Mouse (Mus musculus) spleen, postnatal 36 days (tissue): ENCODE results near the gene Pla2g4f.

ENCODE experiments used
- DNase-seq, 2 experiments: peaks; one replicate each; pipeline ENCODE4 v3.0.0; 2022; ENCODE audit warnings: low spot score in 2 of 2, mixed read lengths in 1 of 2

Pla2g4f gene

GRCm38 (mm10) chr2:120313976-120314375 is at the start of gene Pla2g4f:
TSS of gene Pla2g4f (minus strand) at chr2:120314165.
- no peak for DNase-seq

DNA sequence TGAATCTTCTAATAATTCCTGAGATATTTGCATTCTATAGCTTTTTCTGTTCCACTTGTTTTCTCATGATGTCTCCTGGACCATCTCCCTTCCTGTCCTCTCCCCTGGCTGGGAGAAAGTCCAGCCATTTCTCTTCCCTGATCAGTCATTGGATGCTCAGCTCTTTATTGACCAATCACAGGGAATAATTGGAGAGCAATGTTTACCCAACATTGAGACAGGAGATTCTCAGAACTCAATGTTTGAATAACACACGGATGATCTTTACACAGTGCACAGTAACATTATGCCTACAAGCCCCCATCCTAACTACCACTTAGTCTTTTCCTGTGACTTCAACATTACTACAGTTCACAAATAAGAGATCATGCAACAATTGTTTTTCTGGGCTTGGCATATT is 46.5 kb upstream of the Pla2g4f start:
- DNase-seq = no peak

GRCm38 (mm10) chr2:120352682-120353646 is 39.0 kb upstream of the Pla2g4f start, which contains the start of gene Vps39:
TSS of gene Vps39 (minus strand) at chr2:120353137.
- DNase-seq = peak; percentile 82 to 88

DNA sequence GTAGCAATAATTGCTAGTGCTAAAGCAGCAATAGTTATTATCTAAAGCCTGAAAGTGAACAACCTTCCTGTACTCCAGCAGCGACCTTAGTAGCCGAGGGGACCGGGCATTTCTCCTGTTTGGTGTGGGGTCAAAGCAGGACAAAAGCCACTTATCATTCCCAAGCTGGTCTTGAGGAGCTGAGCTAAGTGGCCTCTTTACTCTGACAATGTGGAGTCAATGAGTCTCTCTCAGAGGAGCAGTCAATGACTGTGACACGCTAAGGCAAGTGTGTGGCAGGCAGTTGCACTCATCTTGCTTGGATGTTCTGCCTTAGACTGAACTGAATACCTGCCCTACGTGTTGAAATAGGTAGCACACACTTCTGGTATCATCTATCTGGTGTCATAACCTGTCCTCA is 37.4 kb upstream of the Pla2g4f start:
- DNase-seq = no peak

DNA sequence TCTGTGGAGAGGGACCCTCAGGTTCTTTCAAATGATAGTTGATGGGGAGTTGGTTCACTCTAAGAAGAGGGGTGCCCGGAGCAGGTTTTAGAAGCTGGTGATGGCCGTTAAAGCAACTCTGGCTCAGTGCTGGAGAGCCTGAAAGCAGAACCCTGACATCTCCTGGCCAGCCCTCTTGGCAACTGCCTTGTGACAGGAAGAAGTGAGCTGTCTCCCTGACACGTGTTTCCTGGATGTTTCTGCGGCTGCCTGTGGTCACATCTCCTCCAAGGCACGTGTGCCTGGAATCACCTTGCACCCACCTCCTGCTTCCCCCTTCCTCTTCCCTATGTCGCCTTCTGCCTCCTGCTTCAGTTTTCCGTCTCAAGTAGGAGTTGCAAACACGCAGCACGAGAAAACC is 34.2 kb upstream of the Pla2g4f start:
- DNase-seq = peak in 1 of 2 experiments; percentile 6

GRCm38 (mm10) chr2:120341741-120342140 is 27.8 kb upstream of the Pla2g4f start:
- DNase-seq = no peak

DNA sequence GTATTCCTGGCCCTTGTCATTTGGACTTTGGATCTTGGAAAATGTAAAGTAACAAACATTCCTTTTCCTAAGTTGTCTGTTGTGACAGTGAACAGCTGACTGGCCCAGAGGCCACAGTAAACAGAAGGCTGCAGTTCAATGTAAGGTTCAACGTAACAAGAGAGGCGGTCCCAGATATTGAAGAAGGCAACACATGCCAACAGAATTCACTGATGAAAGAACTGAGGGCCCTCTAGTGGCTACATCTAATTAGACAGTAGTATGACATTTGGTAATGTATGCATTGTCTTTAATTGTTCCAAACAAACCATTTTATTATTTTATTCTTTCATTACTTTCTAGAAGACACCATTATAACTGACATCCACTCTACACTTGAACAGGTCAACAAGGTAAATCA is 23.9 kb upstream of the Pla2g4f start:
- no peak for DNase-seq

DNA sequence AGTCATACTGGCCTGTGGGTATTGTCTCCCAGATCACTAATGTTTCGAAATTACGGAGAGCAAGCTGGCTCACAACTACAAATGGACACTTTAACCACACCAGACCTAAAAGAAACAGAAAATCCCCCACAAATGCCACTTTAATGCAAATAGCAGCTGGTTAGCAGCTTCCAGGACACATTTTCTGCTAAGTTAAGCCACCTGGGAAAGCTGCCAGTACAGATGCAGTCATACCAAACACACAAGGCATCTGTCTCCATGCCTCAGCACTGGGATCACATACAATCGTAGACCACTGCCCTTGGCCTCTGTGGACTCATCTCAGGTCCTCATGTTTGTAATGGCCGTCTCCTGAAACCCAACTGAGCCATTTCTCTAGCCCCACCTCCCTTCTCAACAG is 17.6 kb upstream of the Pla2g4f start:
- DNase-seq = no peak

GRCm38 (mm10) chr2:120315077-120315476 is 1.1 kb upstream of the Pla2g4f start:
- DNase-seq = no peak

- no peak for DNase-seq
Measured at GRCm38 (mm10) chr2:120314487-120314886, 522 bp upstream of the Pla2g4f start.

- no peak for DNase-seq
Measured at GRCm38 (mm10) chr2:120312276-120312825, 1.6 kb downstream of the Pla2g4f start.

DNA sequence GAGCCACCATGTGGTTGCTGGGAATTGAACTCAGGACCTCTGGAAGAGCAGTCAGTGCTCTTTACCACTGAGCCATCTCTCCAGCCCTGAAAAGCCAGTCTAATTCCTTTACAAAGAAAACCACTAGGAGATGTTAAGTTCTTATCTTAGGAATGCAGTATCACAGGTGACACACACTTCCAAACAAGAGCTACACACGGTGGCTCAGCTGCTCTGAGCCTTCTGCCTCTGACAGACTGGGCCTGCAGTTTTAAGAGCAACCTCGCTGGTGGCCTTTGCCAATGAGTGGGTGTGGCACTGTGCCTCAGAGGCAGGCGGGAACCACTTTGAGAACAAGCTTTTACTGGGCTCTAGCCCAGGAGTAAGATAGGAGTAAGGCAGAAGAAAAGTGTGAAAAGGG is 9.9 kb downstream of the Pla2g4f start:
- DNase-seq = no peak

DNA sequence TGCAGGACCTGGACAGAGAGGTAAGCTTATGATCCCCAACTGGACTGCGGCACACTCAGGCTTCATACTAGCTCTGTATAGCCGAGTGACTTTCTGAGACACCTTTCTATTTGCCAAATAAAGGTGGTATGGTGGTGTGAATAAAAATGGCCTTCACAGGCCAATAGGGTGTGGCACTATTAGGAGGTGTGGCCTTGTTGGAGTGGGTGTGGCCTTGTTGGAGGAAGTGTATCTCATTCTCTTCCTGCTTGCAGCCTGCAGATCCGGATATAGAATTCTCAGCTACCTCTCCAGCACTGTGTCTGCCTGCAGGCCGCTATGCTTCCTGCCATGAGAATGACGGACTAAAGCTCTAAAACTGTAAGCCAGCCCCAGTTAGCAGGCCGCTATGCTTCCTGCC is 12.9 kb downstream of the Pla2g4f start:
- DNase-seq = no peak

- no peak for DNase-seq
Measured at GRCm38 (mm10) chr2:120299866-120300265, 14.1 kb downstream of the Pla2g4f start.

- no peak for DNase-seq
Measured at GRCm38 (mm10) chr2:120296160-120296559, 17.8 kb downstream of the Pla2g4f start.

DNA sequence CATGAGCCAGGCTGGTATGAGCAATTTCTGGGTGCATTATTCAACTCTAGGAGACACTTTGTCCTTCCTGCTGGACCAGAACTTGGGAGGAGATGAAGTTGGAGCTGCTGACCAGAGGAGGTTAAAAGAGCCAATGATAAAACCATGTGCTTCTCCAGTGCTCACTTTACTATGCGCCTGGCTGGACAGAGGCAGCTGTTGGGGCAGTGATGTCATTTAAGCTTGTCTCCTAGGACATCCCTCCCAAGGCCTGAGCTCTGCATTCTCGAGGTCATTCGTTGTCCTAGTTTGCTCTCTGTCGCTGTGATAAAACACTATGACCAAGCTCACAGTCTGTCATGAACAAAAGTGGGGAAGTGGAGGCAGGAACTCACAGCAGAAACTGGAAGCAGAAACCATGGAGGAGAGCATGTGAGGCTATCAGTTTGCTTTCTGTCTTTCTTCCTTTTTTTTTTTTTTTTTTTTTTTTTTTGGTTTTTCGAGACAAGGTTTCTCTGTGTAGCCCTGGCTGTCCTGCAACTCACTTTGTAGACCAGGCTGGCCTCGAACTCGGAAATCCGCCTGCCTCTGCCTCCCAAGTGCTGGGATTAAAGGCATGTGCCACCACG is 22.4 kb downstream of the Pla2g4f start:
- no peak for DNase-seq

GRCm38 (mm10) chr2:120288995-120289394 is 25.0 kb downstream of the Pla2g4f start, which contains the start of gene Pla2g4d:
TSS of gene Pla2g4d (minus strand) at chr2:120289197.
- DNase-seq = no peak

DNA sequence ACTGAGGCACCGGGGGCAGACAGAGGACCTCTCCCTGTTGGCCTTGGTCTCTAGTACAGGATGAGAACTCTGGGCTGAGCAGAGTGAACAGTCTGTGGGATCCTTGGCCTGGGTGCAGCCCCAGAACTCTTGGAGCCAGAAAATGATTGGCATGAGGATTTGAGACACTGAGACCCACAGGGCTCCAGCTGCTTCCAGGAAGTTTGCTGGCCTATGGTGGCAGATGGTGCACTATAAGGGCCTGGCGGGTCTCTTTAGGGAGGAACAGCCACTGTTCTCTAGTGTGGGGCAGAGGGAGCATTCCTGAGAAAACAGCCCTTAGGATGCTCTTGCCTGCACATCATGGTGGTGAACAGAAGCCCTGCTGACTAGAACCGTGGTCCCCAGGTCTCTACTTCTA is 25.6 kb downstream of the Pla2g4f start:
- DNase-seq = no peak

DNA sequence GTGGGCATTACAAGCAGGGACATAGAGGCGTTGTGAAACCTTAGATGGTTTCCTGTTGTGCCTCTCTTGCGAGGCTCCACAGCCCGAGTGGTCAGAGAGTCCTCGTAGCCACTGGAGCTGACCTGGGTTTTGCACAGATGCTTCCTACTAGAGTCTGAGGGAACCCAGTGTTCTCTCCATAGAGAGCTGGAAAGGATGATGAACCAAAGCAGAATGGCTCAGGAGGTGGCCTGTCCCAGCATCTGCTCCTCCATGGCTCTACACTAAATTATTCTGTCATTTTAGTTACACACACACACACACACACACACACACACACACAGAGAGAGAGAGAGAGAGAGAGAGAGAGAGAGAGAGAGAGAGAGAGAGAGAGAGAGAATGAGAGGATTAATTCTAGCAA is 28.3 kb downstream of the Pla2g4f start:
- DNase-seq = no peak

- no peak for DNase-seq
Measured at GRCm38 (mm10) chr2:120284705-120285104, 29.3 kb downstream of the Pla2g4f start.

DNA sequence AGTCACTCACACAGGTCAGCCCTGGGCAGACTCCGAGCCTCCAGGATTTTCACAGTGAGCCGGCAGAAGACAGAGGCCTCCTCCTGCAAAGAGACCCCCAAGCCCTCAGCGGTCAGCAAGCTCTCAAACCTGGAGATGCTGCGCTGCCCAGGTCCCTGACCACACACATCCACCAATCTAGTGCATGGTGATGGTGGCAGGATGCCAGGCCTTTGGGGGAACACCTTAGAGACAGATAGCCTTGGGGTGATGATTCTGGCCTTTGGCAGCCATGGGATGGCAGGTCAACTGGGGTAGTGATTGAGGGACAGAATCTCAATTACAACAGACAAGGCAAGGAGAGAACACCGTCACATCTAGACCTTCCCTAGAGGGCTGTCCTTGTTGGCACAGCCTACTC is 29.9 kb downstream of the Pla2g4f start:
- no peak for DNase-seq

GRCm38 (mm10) chr2:120283550-120283949 is 30.4 kb downstream of the Pla2g4f start:
- DNase-seq = no peak

DNA sequence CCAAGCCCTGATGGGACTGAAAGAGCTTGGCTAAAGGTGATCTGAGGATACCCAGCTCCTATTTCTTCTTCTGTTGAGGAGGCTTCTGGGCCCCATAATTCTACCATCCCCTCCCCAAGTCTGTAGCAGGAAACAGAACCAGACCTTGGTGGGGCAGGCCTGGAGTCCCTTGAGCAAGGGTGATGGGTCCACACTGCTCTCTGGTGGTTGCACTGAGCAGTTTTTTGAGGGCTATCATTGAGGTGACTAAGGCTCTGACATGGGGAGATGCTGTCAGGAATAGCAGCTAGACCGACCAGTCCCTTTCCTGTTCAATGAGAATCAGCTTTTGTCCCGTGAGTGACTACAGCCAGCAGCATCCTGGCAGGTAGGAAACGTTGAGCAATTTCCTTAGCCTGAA is 32.7 kb downstream of the Pla2g4f start:
- DNase-seq = no peak
